Mouse (Mus musculus) small intestine, adult 2 months (tissue): ENCODE results near the gene Etfb.

Experiments
- CTCF ChIP-seq: fragments of 200-500 bp; IDR thresholded peaks from 2 replicates; pipeline ENCODE4 v1.5.1; 2012; ENCODE audit warnings: low read depth, mild to moderate bottlenecking, control low read depth, inconsistent platforms, low read length, moderate library complexity, mixed read lengths; ENCODE audit not compliant: insufficient replicate concordance, insufficient read length; ENCODE audit errors: extremely low read depth
- POLR2A ChIP-seq: fragments of 200-500 bp; IDR thresholded peaks from 2 replicates; pipeline ENCODE4 v1.6.1; 2012; ENCODE audit warnings: low read depth, mild to moderate bottlenecking, control low read depth, inconsistent platforms, low read length, moderate library complexity

GRCm38 (mm10) chr7:43451726-43452125 lies 7.8 kb downstream of the Etfb start:
- no peak for TF ChIP-seq CTCF
- no peak for TF ChIP-seq POLR2A
